Mouse (Mus musculus) large intestine, adult 2 months (tissue): Measurements from ENCODE around the gene Asl. TPM values are rescaled to one million over a fixed set of nuclear protein-coding genes. Genes with fewer than 3 reads are reported as not detected.

Source experiments
- DNase-seq: peaks from one replicate; pipeline ENCODE4 v3.0.0-alpha.2; 2012; ENCODE audit warnings: low read depth, low spot score
- WGBS: fragments of 180-500 bp; shearing (Covaris S2); methylation state at CpG from one replicate; pipeline ENCODE4 v1.1.7; 2018; 5-methylcytosine and 5-hydroxymethylcytosine counted together
- polyA plus RNA-seq: library from polyadenylated mRNA; depleted of rRNA; stranded (reverse); fragments of >200 nt; gene quantifications from 2 replicates; pipeline ENCODE4 v1.2.3, GENCODE M21; 2012; rRNA removed

Asl gene
- polyA plus RNA-seq, 1 experiment = 34.7 TPM

DNA sequence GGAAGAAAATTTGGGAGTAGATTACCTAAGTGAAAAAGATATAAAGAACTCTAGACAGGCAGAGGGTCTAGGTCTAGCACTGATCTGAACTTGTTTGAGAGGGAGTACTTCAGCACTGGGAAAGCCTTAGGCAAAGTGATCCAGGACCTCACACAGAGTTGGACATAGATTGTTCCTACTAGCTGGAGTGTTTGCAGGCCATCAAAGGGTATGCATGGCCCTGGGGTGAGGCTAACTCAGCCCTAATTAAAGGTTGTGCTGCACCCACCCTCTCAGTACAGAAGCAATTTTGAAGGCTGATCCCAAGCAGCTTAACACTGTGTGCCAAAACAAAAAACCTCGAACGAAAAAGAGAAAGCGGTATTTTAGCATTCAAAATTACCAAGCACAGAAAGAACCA lies 62.6 kb downstream of the Asl start:
- 84% methylated on average over 3 of the region's 3 CpGs for WGBS

DNA sequence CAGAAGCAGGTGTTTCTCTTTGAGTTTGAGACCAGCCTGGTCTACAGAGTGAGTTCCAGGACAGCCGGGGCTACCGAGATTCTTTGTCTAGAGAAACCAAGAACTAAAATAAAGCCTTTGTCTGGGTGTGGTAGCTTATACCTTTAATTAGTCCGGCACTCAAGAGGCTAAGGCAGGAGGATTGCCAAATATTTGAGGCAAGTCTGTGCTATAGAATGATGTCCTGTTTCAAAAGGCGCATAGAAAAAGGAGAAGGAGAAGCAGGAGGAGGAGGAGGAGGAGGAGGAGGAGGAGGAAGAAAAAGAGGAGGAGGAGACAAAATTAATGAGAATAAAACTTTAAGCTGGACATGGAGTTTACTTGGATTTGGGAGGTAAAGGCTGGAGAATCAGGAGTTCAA lies 65.8 kb downstream of the Asl start:
- 54% methylated on average over 4 of the region's 4 CpGs for WGBS

More for the DNA sequence above, 62.6 kb downstream of the Asl start:
- DNase-seq = no peak

More for the DNA sequence above, 65.8 kb downstream of the Asl start:
- no peak for DNase-seq

Other genes with a start within 250 kb of the Asl start
- 9.0 and 11.4 TPM in 2 replicates for gene Psph, start 241.8 kb downstream of the Asl start, polyA plus RNA-seq
- 6.9 and 7.6 TPM in 2 replicates for gene Sumf2, start 182.3 kb downstream of the Asl start, polyA plus RNA-seq
- gene Chchd2, start 141.8 kb downstream of the Asl start, polyA plus RNA-seq = 876 and 1,051 TPM in 2 replicates
- gene Zbed5, start 133.5 kb downstream of the Asl start, polyA plus RNA-seq = 0.17 and 0.41 TPM in 2 replicates
- gene Phkg1, start 130.7 kb downstream of the Asl start, polyA plus RNA-seq = 0.27 and 0.31 TPM in 2 replicates
- 1.4 and 1.9 TPM in 2 replicates for gene Nupr1l, start 120.7 kb downstream of the Asl start, polyA plus RNA-seq
- 19.2 and 19.7 TPM in 2 replicates for gene Vkorc1l1, start 87.3 kb downstream of the Asl start, polyA plus RNA-seq
- gene Gusb, start 26.2 kb downstream of the Asl start, polyA plus RNA-seq = 25.9 and 32.9 TPM in 2 replicates
- gene Crcp, start within 50 bp of the Asl start, polyA plus RNA-seq = 13.1 and 13.4 TPM in 2 replicates
- 6.9 and 7.7 TPM in 2 replicates for gene Tpst1, start 44.1 kb upstream of the Asl start, polyA plus RNA-seq
- gene Kctd7, start 115.6 kb upstream of the Asl start, polyA plus RNA-seq = 1.3 and 1.5 TPM in 2 replicates
- 11.7 and 16.7 TPM in 2 replicates for gene Rabgef1, start 142.6 kb upstream of the Asl start, polyA plus RNA-seq
- gene Tmem248, start 187.8 kb upstream of the Asl start, polyA plus RNA-seq = 24.4 and 26.2 TPM in 2 replicates
- gene Sbds, start 226.3 kb upstream of the Asl start, polyA plus RNA-seq = 21.9 and 32.7 TPM in 2 replicates
- 6.7 and 7.9 TPM in 2 replicates for gene Tyw1, start 226.4 kb upstream of the Asl start, polyA plus RNA-seq